Mouse (Mus musculus) CH12.LX (cell line): ENCODE data around the gene P3h2. TPM values are rescaled to one million over a fixed set of nuclear protein-coding genes. Genes with fewer than 3 reads are reported as not detected.

Experiments used
- DNase-seq: peaks from one replicate; pipeline ENCODE4 v3.0.0-alpha.2; 2013; ENCODE audit errors: extremely low read depth
- H3K27ac ChIP-seq: 2 replicates; pipeline ENCODE4 v1.5.1; 2012; ENCODE audit warnings: low read depth, mild to moderate bottlenecking, control low read depth, moderate library complexity; ENCODE audit not compliant: insufficient read depth
- H3K27me3 ChIP-seq: replicated peaks from 2 replicates; pipeline ENCODE3; 2012; ENCODE audit warnings: inconsistent platforms
- H3K36me3 ChIP-seq, 2 experiments: replicated peaks in 1 of 2; 2 replicates each; pipeline versions ENCODE3 to v1.6.1; 2012; ENCODE audit warnings: inconsistent platforms in 1 of 2, low read length in 1 of 2, mild to moderate bottlenecking in 1 of 2, mixed read lengths in 1 of 2, moderate library complexity in 1 of 2; ENCODE audit not compliant: control insufficient read depth in 1 of 2, insufficient read depth in 1 of 2
- H3K4me1 ChIP-seq, 2 experiments: 2 replicates each; pipeline ENCODE4 v1.6.1; 2012; ENCODE audit warnings: inconsistent platforms in 1 of 2, moderate library complexity in 1 of 2; ENCODE audit not compliant: insufficient read depth in 2 of 2, control insufficient read depth in 1 of 2
- H3K4me2 ChIP-seq: 2 replicates; pipeline ENCODE4 v1.6.1; 2012; ENCODE audit warnings: low read depth, mild to moderate bottlenecking, control low read depth; ENCODE audit not compliant: poor library complexity, insufficient read depth, severe bottlenecking
- H3K4me3 ChIP-seq, 3 experiments: fragments of 150-350 bp in 1 of 3; sonication (generic) in 1 of 3; replicated peaks in 1 of 3; 2 replicates each; pipeline versions ENCODE3 to v1.5.1; 2011 to 2012; ENCODE audit warnings: low read depth in 2 of 3, low read length in 2 of 3, mild to moderate bottlenecking in 2 of 3, moderate library complexity in 2 of 3, control low read depth in 1 of 3, improper control_type of control experiment in 1 of 3, inconsistent platforms in 1 of 3, mixed read lengths in 1 of 3; ENCODE audit not compliant: poor library complexity in 1 of 3
- H3K79me2 ChIP-seq: replicated peaks from 2 replicates; pipeline ENCODE4 v1.6.1; 2012; ENCODE audit warnings: mild to moderate bottlenecking, moderate library complexity; ENCODE audit not compliant: control insufficient read depth, poor library complexity, insufficient read depth, severe bottlenecking; ENCODE audit errors: extremely low read depth
- H3K9ac ChIP-seq: 2 replicates; pipeline ENCODE4 v1.6.1; 2012; ENCODE audit warnings: low read depth, mild to moderate bottlenecking, control low read depth, moderate library complexity; ENCODE audit not compliant: insufficient read depth
- H3K9me3 ChIP-seq: replicated peaks from 2 replicates; pipeline ENCODE3; 2012; ENCODE audit warnings: low read length, inconsistent platforms, mixed read lengths
- BHLHE40 ChIP-seq: IDR thresholded peaks from 2 replicates; pipeline ENCODE4 v1.6.1; 2011; ENCODE audit warnings: mild to moderate bottlenecking, low read depth, low read length, improper control_type of control experiment
- CHD1 ChIP-seq: IDR thresholded peaks from 2 replicates; pipeline ENCODE4 v1.6.1; 2012; ENCODE audit warnings: low read depth, low read length, improper control_type of control experiment, inconsistent platforms
- CTCF ChIP-seq, 2 experiments: IDR thresholded peaks in 1 of 2; conservative IDR thresholded peaks in 1 of 2; 2 replicates each; pipeline ENCODE4 v1.5.1; 2011 to 2012; ENCODE audit warnings: low read depth in 2 of 2, low read length in 2 of 2, improper control_type of control experiment in 1 of 2, inconsistent platforms in 1 of 2, mild to moderate bottlenecking in 1 of 2, moderate library complexity in 1 of 2
- E2F4 ChIP-seq: IDR thresholded peaks from 2 replicates; pipeline ENCODE4 v1.6.1; 2011; ENCODE audit warnings: low read depth, low read length, improper control_type of control experiment; ENCODE audit not compliant: insufficient replicate concordance
- IRF4 ChIP-seq: IDR thresholded peaks from 2 replicates; pipeline ENCODE4 v1.6.1; 2014; ENCODE audit warnings: low read depth, mild to moderate bottlenecking, inconsistent platforms, low read length, improper control_type of control experiment
- JUN ChIP-seq: IDR thresholded peaks from 2 replicates; pipeline ENCODE4 v1.6.1; 2011; ENCODE audit warnings: low read depth, mild to moderate bottlenecking, low read length, improper control_type of control experiment, moderate library complexity; ENCODE audit not compliant: insufficient read depth
- JUND ChIP-seq: conservative IDR thresholded peaks from 2 replicates; pipeline ENCODE4 v1.6.1; 2011; ENCODE audit warnings: low read depth, low read length, improper control_type of control experiment
- KAT2A ChIP-seq: IDR thresholded peaks from 2 replicates; pipeline ENCODE4 v1.6.1; 2012; ENCODE audit warnings: low read length, improper control_type of control experiment, inconsistent platforms; ENCODE audit not compliant: insufficient replicate concordance
- MAFK ChIP-seq: IDR thresholded peaks from 2 replicates; pipeline ENCODE4 v1.6.1; 2011; ENCODE audit warnings: low read length, improper control_type of control experiment; ENCODE audit not compliant: insufficient replicate concordance
- MYC ChIP-seq: IDR thresholded peaks from 2 replicates; pipeline ENCODE4 v1.6.1; 2011; ENCODE audit warnings: low read depth, mild to moderate bottlenecking, improper control_type of control experiment, low read length
- NELFE ChIP-seq: IDR thresholded peaks from 2 replicates; pipeline ENCODE4 v1.6.1; 2011; ENCODE audit warnings: low read depth, low read length, improper control_type of control experiment
- POLR2AphosphoS2 ChIP-seq: IDR thresholded peaks from 2 replicates; pipeline ENCODE4 v1.6.1; 2011; ENCODE audit warnings: low read depth, low read length, improper control_type of control experiment
- RAD21 ChIP-seq: IDR thresholded peaks from 2 replicates; pipeline ENCODE4 v1.6.1; 2011; ENCODE audit warnings: low read depth, mild to moderate bottlenecking, low read length, improper control_type of control experiment, moderate library complexity
- RCOR1 ChIP-seq: conservative IDR thresholded peaks from 2 replicates; pipeline ENCODE4 v1.6.1; 2012; ENCODE audit warnings: low read depth, mild to moderate bottlenecking, inconsistent platforms, low read length, improper control_type of control experiment
- SIN3A ChIP-seq: IDR thresholded peaks from 2 replicates; pipeline ENCODE4 v1.6.1; 2012; ENCODE audit warnings: low read length, improper control_type of control experiment, inconsistent platforms
- TCF12 ChIP-seq: IDR thresholded peaks from 2 replicates; pipeline ENCODE4 v1.6.1; 2014; ENCODE audit warnings: low read depth, mild to moderate bottlenecking, inconsistent platforms, low read length, improper control_type of control experiment
- UBTF ChIP-seq: IDR thresholded peaks from 2 replicates; pipeline ENCODE4 v1.6.1; 2012; ENCODE audit warnings: low read depth, mild to moderate bottlenecking, inconsistent platforms, low read length, improper control_type of control experiment, moderate library complexity
- USF2 ChIP-seq: conservative IDR thresholded peaks from 2 replicates; pipeline ENCODE4 v1.6.1; 2011; ENCODE audit warnings: low read depth, low read length, improper control_type of control experiment
- dilution Hi-C: fragments of 300-500 bp; cut with MboI; formaldehyde crosslinking; loops from 2 replicates; pipeline ENCODE4 v1.14.3; 2020; ENCODE audit warnings: low sequenced_read_pairs; ENCODE audit not compliant: extremely low pct_unique_long_range_greater_than_20kb, extremely low pct_ligation_motif_present
- in situ Hi-C: fragments of 300-500 bp; cut with MboI; formaldehyde crosslinking; loops from 3 replicates; pipeline ENCODE4 v1.14.3; 2019; ENCODE audit warnings: low sequenced_read_pairs, low pct_ligation_motif_present, low pct_unique_long_range_greater_than_20kb, mixed read lengths
- polyA plus RNA-seq: library from polyadenylated mRNA; unstranded; fragments of >175 nt; gene quantifications from 2 replicates; pipeline ENCODE4 v1.2.1, GENCODE M21; 2012; ENCODE audit warnings: low read depth; ENCODE audit not compliant: insufficient read length
- total RNA-seq, 2 experiments: library from RNA; depleted of rRNA; stranded (reverse); fragments of 300-350 nt in 1 of 2; fragments of >200 nt in 1 of 2; gene quantifications; 2 replicates each; pipeline ENCODE4 v1.2.3; 2012 to 2014

The P3h2 gene
- total and polyA plus RNA-seq, 3 experiments, result 0.08 to 0.73 (median 0.27) TPM

DNA sequence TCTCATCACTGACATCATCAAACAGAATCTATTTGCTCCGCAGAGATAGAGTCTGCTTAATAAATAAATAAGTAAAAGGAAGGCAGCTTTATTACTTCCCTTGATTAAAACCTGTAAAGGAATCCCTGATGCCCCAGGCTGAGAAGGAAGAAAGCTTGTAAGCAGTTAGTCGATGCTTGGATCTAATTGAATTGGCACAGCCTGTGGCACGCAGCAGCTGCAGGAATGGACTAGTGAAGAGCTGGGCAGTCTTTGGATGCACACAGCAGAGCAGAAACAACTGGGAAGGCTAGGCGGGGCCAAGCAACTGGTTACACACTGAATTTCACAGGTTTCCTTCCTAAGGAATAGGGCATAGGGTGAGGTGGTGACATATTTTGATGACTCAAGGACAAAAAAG, 5.4 kb downstream of the P3h2 start:
- dilution Hi-C loops, result no loop called here

DNA sequence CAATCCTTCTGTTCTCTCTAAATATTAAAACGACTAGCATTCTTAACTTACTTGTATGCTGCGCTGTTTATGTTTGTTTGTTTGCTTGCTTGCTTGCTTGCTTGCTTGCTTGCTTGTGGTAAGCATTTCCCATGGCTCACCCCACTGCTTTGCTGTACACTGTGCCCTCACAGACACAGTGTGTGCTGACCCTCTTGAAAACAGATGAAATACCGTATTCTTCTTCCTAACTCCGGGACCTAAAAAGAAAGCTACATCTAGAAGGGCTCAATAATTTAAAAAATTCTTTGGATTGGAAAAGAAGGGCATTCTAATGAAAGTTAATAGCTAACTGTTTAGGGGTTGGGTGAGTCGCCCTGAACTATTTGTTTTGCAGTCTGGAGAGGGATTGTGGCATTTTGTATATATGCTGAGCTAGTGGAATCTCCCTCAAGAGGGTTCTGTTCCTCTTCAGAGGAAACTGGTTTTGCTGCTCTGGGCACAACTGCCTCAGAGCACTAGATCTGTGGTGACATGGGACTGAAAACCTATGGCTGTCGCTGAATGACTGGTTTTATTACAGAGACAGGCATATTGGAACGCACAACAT, 9.8 kb downstream of the P3h2 start:
- in situ Hi-C loops, result no loop called here
- H3K4me3 ChIP-seq, result no peak overlapping the region
- H3K79me2 ChIP-seq, result no peaks in the 10 kb centered on the region
- H3K36me3 ChIP-seq, result no peaks in the 10 kb centered on the region
- no peak for DNase-seq
- H3K27me3 ChIP-seq, result no peaks in the 10 kb centered on the region
- no peak for TF ChIP-seq MYC
- TF ChIP-seq USF2, result no peak
- no peak for TF ChIP-seq E2F4
- no peak for TF ChIP-seq CTCF (conservative IDR thresholded peaks at IDR 0.05 in 1 of 2, IDR thresholded peaks at IDR 0.05 in 1 of 2; ENCODE audit: low read depth in 2 of 2, low read length in 2 of 2)
- no peak for TF ChIP-seq UBTF
- TF ChIP-seq BHLHE40, result no peak
- TF ChIP-seq CHD1, result no peak
- TF ChIP-seq RCOR1, result no peak
- TF ChIP-seq MAFK, result no peak
- H3K4me1 ChIP-seq, result no peaks in the 10 kb centered on the region
- dilution Hi-C loops, result no loop called here
- H3K27ac ChIP-seq, result no peak overlapping the region
- H3K9ac ChIP-seq, result no peak overlapping the region
- H3K4me2 ChIP-seq, result no peak overlapping the region
- no peaks in the 10 kb centered on the region for H3K9me3 ChIP-seq

More for the DNA sequence above, 5.4 kb downstream of the P3h2 start:
- no peak overlapping the region for H3K4me2 ChIP-seq
- no peak for DNase-seq
- TF ChIP-seq NELFE, result no peak
- no peak for TF ChIP-seq SIN3A
- TF ChIP-seq POLR2AphosphoS2, result no peak
- TF ChIP-seq JUND, result no peak
- no peak for TF ChIP-seq RAD21
- TF ChIP-seq BHLHE40, result no peak
- no peak for TF ChIP-seq IRF4
- TF ChIP-seq TCF12, result no peak
- no peak for TF ChIP-seq JUN
- no peak for TF ChIP-seq KAT2A
- TF ChIP-seq USF2, result no peak
- TF ChIP-seq, all 38 proteins: peak for 0
- no peaks in the 10 kb centered on the region for H3K9me3 ChIP-seq
- H3K36me3 ChIP-seq, result no peaks in the 10 kb centered on the region
- no peak overlapping the region for H3K27ac ChIP-seq
- in situ Hi-C loops, result no loop called here
- no peak overlapping the region for H3K9ac ChIP-seq
- H3K4me1 ChIP-seq, result no peaks in the 10 kb centered on the region
- no peaks in the 10 kb centered on the region for H3K27me3 ChIP-seq
- no peak overlapping the region for H3K4me3 ChIP-seq
- H3K79me2 ChIP-seq, result no peaks in the 10 kb centered on the region
